Mouse (Mus musculus) midbrain, embryonic 16.5 days (tissue): ENCODE results near the gene Rassf4. TPM values are rescaled to one million over a fixed set of nuclear protein-coding genes. Genes with fewer than 3 reads are reported as not detected.
A peak's percentile ranks its signal among the peaks of the same experiment; 100 is the strongest.

ENCODE experiments used
- ATAC-seq: fragments of 200-750 bp; cut with Nextera tagmentation; 2 replicates; pipeline ENCODE4 v1.8.0; 2017; ENCODE audit warnings: moderate TSS enrichment
- H3K27ac ChIP-seq: fragments of 300-500 bp; sonication (generic); 2 replicates; pipeline ENCODE4 v1.5.1; 2014; ENCODE audit warnings: mild to moderate bottlenecking, low read length, mixed read lengths
- H3K27me3 ChIP-seq: fragments of 300-500 bp; sonication (generic); 2 replicates; pipeline ENCODE4 v1.6.1; 2014; ENCODE audit warnings: low read depth, low read length, mixed read lengths; ENCODE audit not compliant: control insufficient read depth, insufficient read depth
- H3K36me3 ChIP-seq: fragments of 300-500 bp; sonication (generic); 2 replicates; pipeline ENCODE4 v1.6.1; 2014; ENCODE audit warnings: mild to moderate bottlenecking, low read length, moderate library complexity, mixed read lengths; ENCODE audit not compliant: control insufficient read depth, insufficient read depth
- H3K4me1 ChIP-seq: fragments of 300-500 bp; sonication (generic); 2 replicates; pipeline ENCODE4 v1.6.1; 2014; ENCODE audit warnings: mild to moderate bottlenecking, low read length, mixed read lengths; ENCODE audit not compliant: control insufficient read depth, insufficient read depth
- H3K4me2 ChIP-seq: fragments of 300-500 bp; sonication (generic); 2 replicates; pipeline ENCODE4 v1.6.1; 2014; ENCODE audit warnings: mild to moderate bottlenecking, low read length, mixed read lengths
- H3K4me3 ChIP-seq: fragments of 300-500 bp; sonication (generic); 2 replicates; pipeline ENCODE4 v1.5.1; 2014; ENCODE audit warnings: low read depth, mild to moderate bottlenecking, low read length, moderate library complexity, mixed read lengths
- H3K9ac ChIP-seq: fragments of 300-500 bp; sonication (generic); 2 replicates; pipeline ENCODE4 v1.6.1; 2014; ENCODE audit warnings: low read depth, low read length, mixed read lengths
- H3K9me3 ChIP-seq: fragments of 300-500 bp; sonication (generic); replicated peaks from 2 replicates; pipeline ENCODE4 v1.6.1; 2014; ENCODE audit warnings: mild to moderate bottlenecking, low read length, mixed read lengths; ENCODE audit not compliant: control insufficient read depth, poor library complexity, severe bottlenecking
- WGBS: fragments of 180-500 bp; shearing (Covaris S2); extraction: QIAGEN DNeasy Blood & Tissue Kit; methylation state at CpG from one replicate; pipeline ENCODE4 v1.1.7; 2014; 5-methylcytosine and 5-hydroxymethylcytosine counted together
- polyA plus RNA-seq: library from polyadenylated mRNA; unstranded; fragments of >200 nt; fragmentation: Nextera tagmentation; extraction: Ambion mirVana; gene quantifications from 2 replicates; pipeline ENCODE4 v1.2.1, GENCODE M21; 2015

Gene Rassf4
- polyA plus RNA-seq: 8.3 and 8.7 TPM in 2 replicates

DNA sequence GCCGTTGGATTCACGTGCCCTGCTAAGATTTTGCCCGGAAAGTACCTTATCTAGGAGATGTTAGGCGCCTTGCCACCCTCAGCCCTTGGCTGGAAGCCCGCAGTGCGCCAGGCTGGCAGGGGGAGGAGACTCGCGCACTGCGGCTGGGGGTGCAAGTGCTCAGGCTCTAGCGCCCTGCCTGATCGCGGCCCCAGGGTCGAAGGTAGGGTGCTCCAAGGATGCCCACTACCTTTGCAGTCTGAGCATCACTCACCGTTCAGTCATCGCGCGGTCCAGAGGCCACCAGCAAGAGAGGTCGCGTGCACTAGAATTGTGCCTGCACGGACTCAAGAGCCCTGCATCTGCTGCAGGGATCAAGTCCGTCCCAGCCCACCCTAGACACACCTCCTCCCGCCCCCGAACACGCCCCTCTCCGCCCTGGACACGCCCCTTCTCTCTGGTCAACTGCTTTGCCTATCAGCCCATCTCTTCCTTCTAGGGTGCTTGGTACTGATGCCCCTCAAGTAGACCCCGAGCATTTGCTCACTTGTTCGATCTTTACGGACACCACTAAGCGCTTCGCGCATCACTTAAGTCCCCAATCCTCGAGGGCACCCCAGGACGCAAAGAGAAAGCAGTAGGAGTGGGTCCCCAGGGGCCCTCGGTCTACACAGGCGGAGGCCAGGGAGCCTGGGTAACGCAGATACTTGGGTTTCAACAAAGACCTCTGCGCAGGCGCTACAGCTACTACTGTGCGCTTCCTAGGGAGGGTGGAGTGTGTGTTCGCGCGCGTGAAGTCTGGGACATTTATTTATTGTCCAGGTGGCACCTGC, at the start of gene Rassf4:
Gene Rassf4 (minus strand): TSS at position 482 of the 812 bp plus-strand sequence.
- H3K4me1 ChIP-seq: peaks cover 14% of the 10 kb centered on the region
- peak within 1 kb of the TSS; percentile 55 for H3K4me3 ChIP-seq
- WGBS: under 1% methylated on average over 43 of the region's 44 CpGs
- H3K9ac ChIP-seq: peak within 1 kb of the TSS; percentile 72
- 0 out of 2 replicates have a peak within 1 kb of the TSS, but pooled peaks have one; percentile 28 for H3K27ac ChIP-seq
- 0 out of 2 replicates have a peak, but pooled peaks cover 3% of the 10 kb centered on the region for H3K27me3 ChIP-seq
- no peaks in the 10 kb centered on the region for H3K9me3 ChIP-seq
- H3K4me2 ChIP-seq: peak within 1 kb of the TSS; percentile 97
- H3K36me3 ChIP-seq: no peaks in the 10 kb centered on the region
- ATAC-seq: peak; percentile 91

DNA sequence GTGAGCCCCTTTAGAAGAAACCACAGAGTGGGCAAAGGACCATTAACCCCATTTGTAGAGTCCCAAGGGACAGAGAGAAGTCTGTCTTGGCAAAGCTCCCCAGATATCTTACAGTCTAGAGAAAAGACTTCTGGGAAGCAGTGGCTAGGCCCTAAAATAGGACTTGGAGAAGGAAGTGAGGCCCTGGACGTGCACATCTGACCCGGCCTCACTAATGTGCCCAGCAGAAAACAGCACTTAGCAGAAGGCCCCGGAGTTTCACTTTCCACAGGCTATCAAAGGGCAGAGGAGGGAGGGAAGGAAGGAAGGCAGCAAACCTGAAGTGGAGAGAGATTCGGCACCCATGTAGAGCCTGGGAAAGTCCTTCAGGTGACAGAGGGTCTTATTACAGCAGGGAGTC, 45.2 kb upstream of the Rassf4 start:
- Histone ChIP-seq H3K9me3 (no peaks in the 10 kb centered on the region), H3K27me3 (no peaks in the 10 kb centered on the region), H3K4me2 (no peak overlapping the region), H3K4me1 (no peaks in the 10 kb centered on the region), H3K27ac (no peak overlapping the region), H3K36me3 (no peaks in the 10 kb centered on the region), H3K9ac (no peak overlapping the region), H3K4me3 (no peak overlapping the region)
- no peak for ATAC-seq
- 93% methylated on average over 4 of the region's 4 CpGs for WGBS

- 71% methylated on average over 4 of the region's 4 CpGs for WGBS
- Histone ChIP-seq H3K9me3 (no peaks in the 10 kb centered on the region), H3K4me2 (no peak overlapping the region), H3K9ac (no peak overlapping the region), H3K27me3 (no peaks in the 10 kb centered on the region), H3K4me1 (no peaks in the 10 kb centered on the region), H3K4me3 (no peak overlapping the region), H3K27ac (no peak overlapping the region), H3K36me3 (no peaks in the 10 kb centered on the region)
- ATAC-seq: no peak
Observed at GRCm38 (mm10) chr6:116718361-116718760, 44.6 kb upstream of the Rassf4 start.

- no peak overlapping the region for H3K4me3 ChIP-seq
- no peak overlapping the region for H3K9ac ChIP-seq
- no peaks in the 10 kb centered on the region for H3K36me3 ChIP-seq
- H3K4me2 ChIP-seq: no peak overlapping the region
- no peak overlapping the region for H3K27ac ChIP-seq
- WGBS: 94% methylated on average over 7 of the region's 7 CpGs
- H3K9me3 ChIP-seq: no peaks in the 10 kb centered on the region
- ATAC-seq: no peak
- H3K27me3 ChIP-seq: no peaks in the 10 kb centered on the region
- H3K4me1 ChIP-seq: no peaks in the 10 kb centered on the region
Observed at GRCm38 (mm10) chr6:116717851-116718250, 44.1 kb upstream of the Rassf4 start.

DNA sequence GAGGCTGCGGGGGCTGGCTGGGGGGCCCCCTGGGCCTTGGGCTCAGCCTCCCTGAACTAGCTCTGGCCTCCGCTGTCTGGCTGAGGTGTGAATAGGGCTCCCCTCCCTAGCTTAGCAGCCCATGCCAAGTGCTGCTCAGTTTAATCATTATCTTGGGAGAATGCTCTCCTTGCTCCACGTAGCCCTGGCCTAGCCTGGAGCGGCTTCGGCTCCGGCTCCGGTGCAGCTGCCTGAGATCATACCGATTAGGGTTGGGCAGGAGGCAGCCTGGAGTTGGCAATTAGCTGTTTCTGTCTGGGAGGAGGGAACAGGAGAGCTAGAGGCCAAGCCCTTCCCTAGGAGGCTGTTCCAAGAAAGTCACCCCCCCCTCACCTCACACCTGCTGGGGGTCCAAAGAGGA, 42.9 kb upstream of the Rassf4 start, which contains the start of gene Tmem72:
Gene Tmem72 (minus strand): TSS at position 248 of the 400 bp plus-strand sequence.
- no peaks in the 10 kb centered on the region for H3K27me3 ChIP-seq
- H3K9me3 ChIP-seq: no peaks in the 10 kb centered on the region
- H3K27ac ChIP-seq: no peak within 1 kb of the TSS
- ATAC-seq: no peak
- no peak within 1 kb of the TSS for H3K9ac ChIP-seq
- no peaks in the 10 kb centered on the region for H3K36me3 ChIP-seq
- H3K4me3 ChIP-seq: no peak within 1 kb of the TSS
- H3K4me1 ChIP-seq: no peaks in the 10 kb centered on the region
- WGBS: 77% methylated on average over 8 of the region's 8 CpGs
- no peak within 1 kb of the TSS for H3K4me2 ChIP-seq

DNA sequence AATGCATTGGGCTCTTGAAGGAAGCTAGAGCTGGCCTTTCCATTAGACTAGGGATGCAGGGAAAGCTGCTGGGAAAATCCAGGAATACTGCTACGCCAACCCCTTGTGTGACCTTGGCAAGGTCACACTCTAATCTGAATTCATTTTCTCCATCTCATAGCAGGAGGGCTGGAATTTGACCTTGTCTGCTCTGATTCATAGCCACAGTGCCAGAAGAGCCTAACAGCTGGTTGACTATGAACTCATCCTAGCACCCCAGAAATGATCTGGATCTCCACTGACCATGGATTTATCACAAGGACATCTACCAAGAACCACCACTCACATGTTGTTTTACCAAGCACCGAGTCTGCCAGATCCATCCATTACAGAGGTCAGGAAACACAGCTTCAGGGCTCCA, 41.4 kb upstream of the Rassf4 start:
- Histone ChIP-seq H3K36me3 (no peaks in the 10 kb centered on the region), H3K27me3 (no peaks in the 10 kb centered on the region), H3K9me3 (no peaks in the 10 kb centered on the region), H3K4me1 (no peaks in the 10 kb centered on the region), H3K4me3 (no peak overlapping the region), H3K9ac (no peak overlapping the region), H3K27ac (no peak overlapping the region), H3K4me2 (no peak overlapping the region)
- 82% methylated on average over 2 of the region's 2 CpGs for WGBS
- ATAC-seq: no peak

GRCm38 (mm10) chr6:116714576-116714975, 40.8 kb upstream of the Rassf4 start:
- no peak for ATAC-seq
- Histone ChIP-seq H3K9me3 (no peaks in the 10 kb centered on the region), H3K27me3 (no peaks in the 10 kb centered on the region), H3K4me2 (no peak overlapping the region), H3K4me3 (no peak overlapping the region), H3K4me1 (no peaks in the 10 kb centered on the region), H3K36me3 (no peaks in the 10 kb centered on the region), H3K27ac (no peak overlapping the region), H3K9ac (no peak overlapping the region)
- 76% methylated on average over 5 of the region's 5 CpGs for WGBS

DNA sequence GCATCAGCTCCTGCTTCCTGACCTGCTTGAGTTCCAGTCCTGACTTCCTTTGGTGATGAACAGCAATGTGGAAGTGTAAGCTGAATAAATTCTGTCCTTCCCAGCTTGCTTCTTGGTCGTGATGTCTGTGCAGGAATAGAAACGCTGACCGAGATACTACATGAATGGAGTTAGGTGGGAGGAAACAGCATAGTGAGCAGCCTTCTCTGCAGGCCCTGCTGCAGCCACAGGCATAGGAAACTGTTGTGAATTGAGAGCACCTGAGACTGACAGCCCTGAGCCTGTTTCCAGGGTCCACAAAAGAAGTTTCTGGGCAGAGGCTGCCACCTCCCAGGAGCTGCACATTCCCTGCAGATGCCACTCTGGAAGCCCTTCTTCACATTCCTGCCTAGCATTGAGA, 40.2 kb upstream of the Rassf4 start:
- H3K9me3 ChIP-seq: no peaks in the 10 kb centered on the region
- WGBS: 89% methylated on average over 3 of the region's 3 CpGs
- no peak overlapping the region for H3K27ac ChIP-seq
- no peak overlapping the region for H3K4me3 ChIP-seq
- ATAC-seq: no peak
- no peak overlapping the region for H3K4me2 ChIP-seq
- H3K4me1 ChIP-seq: no peaks in the 10 kb centered on the region
- no peaks in the 10 kb centered on the region for H3K27me3 ChIP-seq
- H3K9ac ChIP-seq: no peak overlapping the region
- no peaks in the 10 kb centered on the region for H3K36me3 ChIP-seq

DNA sequence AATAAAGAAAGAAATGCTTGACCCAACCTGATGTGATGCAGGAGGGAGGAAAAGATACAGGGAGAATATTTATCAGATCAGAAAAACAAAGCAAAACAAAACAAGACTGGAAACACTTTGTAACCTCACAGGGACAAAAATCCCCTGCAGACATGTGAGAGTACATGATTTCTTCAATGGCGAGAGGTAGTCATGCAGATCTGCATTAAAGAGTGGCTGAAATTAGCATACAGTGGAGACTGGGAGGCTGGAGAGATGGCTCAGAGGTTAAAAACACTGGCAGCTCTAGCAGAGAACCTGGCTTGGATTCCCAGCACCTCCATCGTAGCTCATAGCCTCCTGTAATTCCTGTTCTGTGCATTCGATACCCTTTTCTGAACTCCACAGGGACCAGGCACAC, 38.8 kb upstream of the Rassf4 start:
- no peak overlapping the region for H3K27ac ChIP-seq
- no peak overlapping the region for H3K4me3 ChIP-seq
- no peaks in the 10 kb centered on the region for H3K36me3 ChIP-seq
- H3K27me3 ChIP-seq: no peaks in the 10 kb centered on the region
- no peak overlapping the region for H3K4me2 ChIP-seq
- no peak for ATAC-seq
- H3K4me1 ChIP-seq: no peaks in the 10 kb centered on the region
- H3K9me3 ChIP-seq: no peaks in the 10 kb centered on the region
- 92% methylated on average over 3 of the region's 3 CpGs for WGBS
- no peak overlapping the region for H3K9ac ChIP-seq
